Mouse (Mus musculus) neural tube, embryonic 11.5 days (tissue): Measurements from ENCODE around the gene Atf4. TPM values are rescaled to one million over a fixed set of nuclear protein-coding genes. Genes with fewer than 3 reads are reported as not detected.
A peak's percentile ranks its signal among the peaks of the same experiment; 100 is the strongest.

Experiments used
- ATAC-seq: fragments of 200-750 bp; cut with Nextera tagmentation; 2 replicates; pipeline ENCODE4 v1.8.0; 2017; ENCODE audit warnings: moderate number of reproducible peaks, mild to moderate bottlenecking, moderate TSS enrichment, moderate library complexity; ENCODE audit not compliant: insufficient read depth, low FRiP score, low TSS enrichment
- DNase-seq: peaks from one replicate; pipeline ENCODE4 v3.0.0-alpha.2; 2015; ENCODE audit warnings: low spot score
- H3K27ac ChIP-seq: fragments of 300-500 bp; sonication (generic); 2 replicates; pipeline ENCODE4 v1.5.1; 2014; ENCODE audit warnings: low read depth, mild to moderate bottlenecking, low read length
- H3K27me3 ChIP-seq: fragments of 300-500 bp; sonication (generic); 2 replicates; pipeline ENCODE4 v1.6.1; 2014; ENCODE audit warnings: mild to moderate bottlenecking, low read length, mixed read lengths; ENCODE audit not compliant: control insufficient read depth, insufficient read depth
- H3K36me3 ChIP-seq: fragments of 300-500 bp; sonication (generic); 2 replicates; pipeline ENCODE4 v1.6.1; 2014; ENCODE audit warnings: mild to moderate bottlenecking, low read length, moderate library complexity, mixed read lengths; ENCODE audit not compliant: control insufficient read depth, insufficient read depth
- H3K4me1 ChIP-seq: fragments of 300-500 bp; sonication (generic); 2 replicates; pipeline ENCODE4 v1.6.1; 2014; ENCODE audit warnings: low read length, mixed read lengths; ENCODE audit not compliant: control insufficient read depth, insufficient read depth
- H3K4me2 ChIP-seq: fragments of 300-500 bp; sonication (generic); 2 replicates; pipeline ENCODE4 v1.6.1; 2014; ENCODE audit warnings: low read depth, mild to moderate bottlenecking, moderate library complexity
- H3K4me3 ChIP-seq: fragments of 300-500 bp; sonication (generic); 2 replicates; pipeline ENCODE4 v1.5.1; 2014; ENCODE audit warnings: low read depth, low read length
- H3K9ac ChIP-seq: fragments of 300-500 bp; sonication (generic); 2 replicates; pipeline ENCODE4 v1.6.1; 2014; ENCODE audit warnings: mild to moderate bottlenecking, low read length
- H3K9me3 ChIP-seq: fragments of 300-500 bp; sonication (generic); 2 replicates; pipeline ENCODE4 v1.6.1; 2016; ENCODE audit warnings: low read length; ENCODE audit not compliant: control insufficient read depth
- WGBS: fragments of 180-500 bp; shearing (Covaris S2); extraction: QIAGEN DNeasy Blood & Tissue Kit; methylation state at CpG from one replicate; pipeline ENCODE4 v1.1.7; 2014; 5-methylcytosine and 5-hydroxymethylcytosine counted together
- polyA plus RNA-seq: library from polyadenylated mRNA; unstranded; fragments of >200 nt; fragmentation: Nextera tagmentation; extraction: Ambion mirVana; gene quantifications from 2 replicates; pipeline ENCODE4 v1.2.1, GENCODE M21; 2014

The Atf4 gene
- polyA plus RNA-seq, 1 experiment from 2014 or later: 134 TPM

GRCm38 (mm10) chr15:80219705-80220657 is 35.0 kb upstream of the Atf4 start:
- Histone ChIP-seq H3K4me3 (no peak overlapping the region), H3K4me1 (no peaks in the 10 kb centered on the region), H3K27me3 (no peaks in the 10 kb centered on the region), H3K9ac (no peak overlapping the region), H3K9me3 (no peaks in the 10 kb centered on the region), H3K36me3 (no peaks in the 10 kb centered on the region), H3K4me2 (no peak overlapping the region), H3K27ac (no peak overlapping the region)
- DNase-seq (no peak), ATAC-seq (no peak)
- WGBS: 71% methylated on average over 4 of the region's 4 CpGs

DNA sequence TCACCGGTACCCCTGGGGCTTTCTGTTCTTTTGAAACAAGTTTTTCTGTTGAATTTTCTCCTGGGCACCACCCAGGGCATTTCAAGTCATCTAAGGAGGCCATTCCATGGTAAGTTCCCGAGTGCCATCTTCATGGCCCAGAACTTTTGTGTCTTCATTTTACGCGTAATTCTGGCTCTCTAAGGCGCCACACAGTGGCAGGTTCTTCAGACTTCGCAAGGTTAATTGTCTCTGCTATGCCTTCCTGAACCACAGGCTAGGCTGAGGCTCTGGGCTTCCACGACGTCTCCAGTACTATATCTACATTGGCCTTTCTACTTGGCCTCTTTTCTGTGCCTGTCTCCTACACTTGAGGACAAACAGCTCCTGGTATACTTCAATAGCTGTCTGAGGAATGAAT is 34.0 kb upstream of the Atf4 start:
- no peaks in the 10 kb centered on the region for H3K36me3 ChIP-seq
- H3K9ac ChIP-seq: no peak overlapping the region
- no peak overlapping the region for H3K27ac ChIP-seq
- no peak overlapping the region for H3K4me3 ChIP-seq
- H3K9me3 ChIP-seq: no peaks in the 10 kb centered on the region
- ATAC-seq (no peak), DNase-seq (no peak)
- no peaks in the 10 kb centered on the region for H3K4me1 ChIP-seq
- no peaks in the 10 kb centered on the region for H3K27me3 ChIP-seq
- 68% methylated on average over 8 of the region's 8 CpGs for WGBS
- H3K4me2 ChIP-seq: no peak overlapping the region

- Histone ChIP-seq H3K4me3 (no peak overlapping the region), H3K36me3 (no peaks in the 10 kb centered on the region), H3K27ac (no peak overlapping the region), H3K9me3 (no peaks in the 10 kb centered on the region), H3K4me2 (no peak overlapping the region), H3K27me3 (no peaks in the 10 kb centered on the region), H3K9ac (no peak overlapping the region), H3K4me1 (no peaks in the 10 kb centered on the region)
- DNase-seq (no peak), ATAC-seq (no peak)
- 92% methylated on average over 7 of the region's 7 CpGs for WGBS
These were observed 31.2 kb upstream of the Atf4 start for GRCm38 (mm10) chr15:80223751-80224150.

DNA sequence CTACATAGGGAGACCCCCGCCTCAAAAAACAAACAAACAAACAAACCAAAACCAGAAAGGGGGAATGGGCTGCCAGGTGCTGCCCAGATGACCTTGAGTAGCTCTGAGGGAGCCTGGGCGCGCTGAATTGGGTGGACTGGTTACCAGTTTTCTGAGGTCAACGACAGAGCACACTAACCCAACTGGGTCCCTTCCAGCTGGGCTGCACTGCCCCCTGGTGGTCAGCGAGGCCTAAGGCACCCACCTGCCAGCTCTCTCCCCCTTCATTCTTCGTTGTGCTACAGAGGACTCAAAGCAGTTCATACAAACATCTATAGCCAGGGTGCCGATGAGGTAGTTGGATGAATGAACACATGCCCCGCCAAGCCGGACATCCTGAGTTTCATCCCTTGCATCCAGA is 29.8 kb upstream of the Atf4 start:
- H3K4me1 ChIP-seq: no peaks in the 10 kb centered on the region
- H3K27ac ChIP-seq: no peak overlapping the region
- H3K4me3 ChIP-seq: no peak overlapping the region
- peak; percentile 75 for DNase-seq
- ATAC-seq: no peak
- no peaks in the 10 kb centered on the region for H3K36me3 ChIP-seq
- no peaks in the 10 kb centered on the region for H3K27me3 ChIP-seq
- H3K4me2 ChIP-seq: no peak overlapping the region
- 32% methylated on average over 9 of the region's 9 CpGs for whole genome bisulfite sequencing
- no peak overlapping the region for H3K9ac ChIP-seq
- H3K9me3 ChIP-seq: no peaks in the 10 kb centered on the region

- Histone ChIP-seq H3K9ac (no peak overlapping the region), H3K27ac (no peak overlapping the region), H3K27me3 (no peaks in the 10 kb centered on the region), H3K4me1 (no peaks in the 10 kb centered on the region), H3K4me2 (no peak overlapping the region), H3K9me3 (no peaks in the 10 kb centered on the region), H3K4me3 (no peak overlapping the region), H3K36me3 (no peaks in the 10 kb centered on the region)
- 47% methylated on average over 2 of the region's 2 CpGs for WGBS
- DNase-seq (peak; percentile 60), ATAC-seq (no peak)
These were observed 29.2 kb upstream of the Atf4 start for GRCm38 (mm10) chr15:80225796-80226195.

GRCm38 (mm10) chr15:80228071-80228800 is 26.7 kb upstream of the Atf4 start:
- no peak overlapping the region for H3K4me2 ChIP-seq
- DNase-seq: no peak
- no peak overlapping the region for H3K4me3 ChIP-seq
- H3K27me3 ChIP-seq: no peaks in the 10 kb centered on the region
- H3K9me3 ChIP-seq: no peaks in the 10 kb centered on the region
- ATAC-seq: no peak
- H3K9ac ChIP-seq: peak overlapping the region; percentile 4; the same call in 1 of the 2 replicates
- H3K4me1 ChIP-seq: no peaks in the 10 kb centered on the region
- 73% methylated on average over 17 of the region's 17 CpGs for WGBS
- H3K27ac ChIP-seq: no peak overlapping the region
- no peaks in the 10 kb centered on the region for H3K36me3 ChIP-seq

DNA sequence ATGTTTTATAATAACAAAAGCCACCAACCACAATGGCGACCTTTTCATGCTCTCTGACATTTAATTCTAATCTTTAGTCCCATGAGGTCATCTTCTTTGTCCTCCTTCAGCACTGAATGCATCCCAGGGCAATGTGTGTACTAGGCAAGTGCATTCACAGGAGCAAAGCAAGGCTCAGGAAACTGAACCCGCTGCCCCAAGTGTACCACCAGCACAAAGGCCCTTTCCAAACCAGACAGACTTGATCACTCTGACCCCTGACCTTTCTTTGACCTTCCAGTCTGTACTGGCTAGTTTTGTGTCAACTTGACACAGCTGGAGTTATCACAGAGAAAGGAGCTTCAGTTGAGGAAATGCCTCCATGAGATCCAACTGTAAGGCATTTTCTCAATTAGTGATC is 22.7 kb upstream of the Atf4 start:
- Histone ChIP-seq H3K4me2 (no peak overlapping the region), H3K4me3 (no peak overlapping the region), H3K9me3 (no peaks in the 10 kb centered on the region), H3K27me3 (no peaks in the 10 kb centered on the region), H3K4me1 (no peaks in the 10 kb centered on the region), H3K36me3 (no peaks in the 10 kb centered on the region; the same call in 1 of the 2 replicates), H3K27ac (no peak overlapping the region), H3K9ac (no peak overlapping the region)
- 52% methylated on average over 2 of the region's 2 CpGs for WGBS
- DNase-seq: no peak
- ATAC-seq: no peak

- 72% methylated on average over 4 of the region's 4 CpGs for WGBS
- Histone ChIP-seq H3K4me2 (peak overlapping the region; percentile 86; the same call in 1 of the 2 replicates), H3K27ac (no peak overlapping the region; the same call in 1 of the 2 replicates), H3K36me3 (peaks cover under 1% of the 10 kb centered on the region; the same call in 1 of the 2 replicates), H3K9ac (no peak overlapping the region; the same call in 1 of the 2 replicates), H3K4me3 (no peak overlapping the region), H3K4me1 (no peaks in the 10 kb centered on the region), H3K9me3 (no peaks in the 10 kb centered on the region), H3K27me3 (no peaks in the 10 kb centered on the region)
- 0 out of 2 replicates have a peak, but pooled peaks have one; percentile 13 for ATAC-seq
- DNase-seq: no peak
These were observed 21.9 kb upstream of the Atf4 start for GRCm38 (mm10) chr15:80233053-80233452.
